Mouse (Mus musculus): ENCODE measurements around the gene Arid3c. TPM values are rescaled to one million over a fixed set of nuclear protein-coding genes. Genes with fewer than 3 reads are reported as not detected.
"Not testable (repeated sequence)": the region's sequence is repeated elsewhere in the genome, so short reads cannot be mapped to it uniquely, and the experiment has no call there.

Arid3c gene
- total and polyA plus RNA-seq, 2 experiments from 2014 or later = 0.99 to 2.1 TPM

DNA sequence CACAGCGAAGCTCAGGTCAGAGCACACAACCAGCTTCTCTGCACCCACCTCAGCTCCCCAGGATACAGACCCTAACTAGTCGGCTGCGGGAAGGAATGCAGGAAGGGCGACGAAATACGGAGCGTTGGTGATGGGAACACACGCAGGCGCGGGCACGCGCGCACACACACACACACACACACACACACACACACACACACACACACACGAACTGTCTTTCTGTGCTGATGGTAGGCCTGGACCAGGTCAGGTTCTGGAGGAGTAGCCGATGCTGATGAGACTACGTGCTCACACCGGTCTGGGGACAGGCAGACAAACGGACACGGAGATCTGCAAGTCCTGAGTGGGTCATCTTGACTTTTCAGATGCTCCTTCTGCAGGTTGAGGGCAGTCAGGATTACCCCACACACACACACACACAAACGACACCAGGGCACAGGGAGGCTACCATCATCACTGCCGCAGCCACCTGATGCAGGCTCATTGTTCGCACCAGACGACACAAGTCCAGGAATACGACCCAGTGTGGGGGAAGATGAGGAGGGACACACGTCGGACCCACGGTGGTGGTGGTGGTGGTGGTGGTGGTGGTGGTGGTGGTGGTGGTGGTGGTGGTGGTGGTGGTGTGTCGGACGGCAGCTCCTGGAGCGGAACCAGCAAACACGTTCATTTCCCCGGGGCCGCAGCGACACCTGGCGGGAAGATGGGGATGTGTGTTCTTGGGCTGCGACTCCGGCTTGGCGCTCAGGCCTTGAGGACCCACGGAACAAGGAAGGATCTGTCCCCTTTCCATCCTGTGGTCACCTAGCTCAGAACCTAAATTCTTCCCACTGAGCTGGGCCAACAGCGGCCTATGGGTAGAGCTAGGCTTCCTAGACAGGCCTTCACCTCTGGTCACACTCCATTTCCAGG is 33.8 kb downstream of the Arid3c start, which contains the start of gene Cntfr:
Cntfr (minus strand) TSS at position 160 of the 912 bp plus-strand sequence.
- H3K4me3 ChIP-seq (ENCODE audit: low read length) = not testable (repeated sequence)
- TF ChIP-seq CTCF (IDR thresholded peaks at IDR 0.05; ENCODE audit: low read depth) = peak; percentile 80

DNA sequence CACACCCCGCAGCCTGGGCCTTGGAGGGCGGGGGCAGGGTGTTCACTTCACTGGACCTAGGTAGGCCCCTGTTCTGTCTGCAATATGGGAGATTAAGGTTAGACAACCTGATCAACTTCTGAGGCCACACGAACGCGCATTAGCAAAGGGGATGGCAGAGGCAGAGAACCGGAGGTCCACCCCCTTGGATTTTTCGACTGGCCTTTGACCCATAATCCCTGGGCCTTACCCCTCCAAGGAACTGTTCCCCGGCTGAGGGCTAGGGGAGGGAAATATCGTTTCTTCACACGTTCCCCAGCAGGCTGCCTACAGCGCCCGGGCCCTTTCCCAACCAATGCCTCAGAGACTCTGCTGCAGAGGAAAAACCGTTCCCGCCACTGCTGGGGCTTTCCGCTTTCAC is 34.5 kb downstream of the Arid3c start:
- H3K4me3 ChIP-seq (ENCODE audit: low read length); H3K36me3 ChIP-seq (ENCODE audit: insufficient read depth, low read length); H3K9ac ChIP-seq (replicated peaks; ENCODE audit: low read length); H3K4me1 ChIP-seq (ENCODE audit: insufficient read depth, low read length); H3K27me3 ChIP-seq (ENCODE audit: insufficient read depth, low read length); DNase-seq (ENCODE audit: low spot score); H3K9me3 ChIP-seq (ENCODE audit: low read length); H3K4me2 ChIP-seq (ENCODE audit: low read depth, low read length); H3K27ac ChIP-seq; ATAC-seq: not testable (repeated sequence)
- 19% methylated on average over 11 of the region's 15 CpGs for WGBS

More for the DNA sequence above, 33.8 kb downstream of the Arid3c start, which contains the start of gene Cntfr:
- not testable (repeated sequence) for H3K27me3 ChIP-seq (ENCODE audit: insufficient read depth, low read length); H3K9ac ChIP-seq (replicated peaks; ENCODE audit: low read length); H3K27ac ChIP-seq; H3K4me1 ChIP-seq (ENCODE audit: insufficient read depth, low read length); H3K9me3 ChIP-seq (ENCODE audit: low read length); H3K4me2 ChIP-seq (ENCODE audit: low read depth, low read length); H3K36me3 ChIP-seq (ENCODE audit: insufficient read depth, low read length); ATAC-seq
- DNase-seq (ENCODE audit: low spot score) = peak; percentile 82
- WGBS = 21% methylated on average over 26 of the region's 40 CpGs

DNA sequence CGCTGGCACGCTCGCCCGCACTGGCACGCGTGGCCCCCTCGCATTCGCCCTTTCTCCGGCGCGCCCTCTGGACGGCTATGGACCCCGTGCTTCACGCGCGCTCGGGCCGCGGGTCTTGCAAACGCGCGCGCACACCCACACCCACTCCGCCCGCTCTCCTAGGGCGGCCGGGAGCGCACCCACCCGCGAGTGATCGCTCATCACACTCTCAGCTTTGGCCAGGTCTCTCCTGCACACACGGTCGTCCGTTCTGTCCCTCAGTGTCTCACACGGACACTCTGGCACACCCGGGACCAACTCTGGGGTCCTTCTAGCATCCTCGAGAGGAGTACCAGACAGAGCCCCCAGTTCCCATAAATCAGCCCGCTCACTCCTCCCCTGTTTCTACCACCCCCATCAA is 35.1 kb downstream of the Arid3c start:
- not testable (repeated sequence) for H3K4me3 ChIP-seq (ENCODE audit: low read length); H3K9me3 ChIP-seq (ENCODE audit: low read length); H3K27me3 ChIP-seq (ENCODE audit: insufficient read depth, low read length); H3K9ac ChIP-seq (replicated peaks; ENCODE audit: low read length); H3K36me3 ChIP-seq (ENCODE audit: insufficient read depth, low read length); H3K27ac ChIP-seq; DNase-seq (ENCODE audit: low spot score); H3K4me1 ChIP-seq (ENCODE audit: insufficient read depth, low read length); ATAC-seq; H3K4me2 ChIP-seq (ENCODE audit: low read depth, low read length)
- WGBS = 0% methylated on average over 10 of the region's 38 CpGs

DNA sequence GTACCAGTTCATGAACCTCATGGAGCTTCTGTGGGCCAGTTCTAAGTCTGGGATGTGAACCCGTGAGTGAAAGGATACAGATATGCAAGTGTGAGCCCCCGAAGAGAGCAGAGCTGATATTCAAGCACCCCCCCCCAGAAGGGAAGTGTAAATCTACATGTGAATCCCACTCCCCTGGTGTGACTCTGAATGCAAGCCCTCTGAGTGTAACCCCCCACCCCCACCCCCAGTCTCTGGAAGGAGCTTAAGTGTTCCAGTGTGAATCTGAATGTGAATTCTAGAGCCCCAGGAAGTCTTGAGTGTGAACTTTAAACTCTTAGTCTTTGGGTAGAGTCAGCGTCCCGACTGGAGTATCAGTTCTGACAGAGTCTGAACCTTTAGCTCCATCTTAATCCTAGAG is 37.4 kb downstream of the Arid3c start:
- not testable (repeated sequence) for H3K4me3 ChIP-seq (ENCODE audit: low read length); H3K27ac ChIP-seq; DNase-seq (ENCODE audit: low spot score); H3K4me2 ChIP-seq (ENCODE audit: low read depth, low read length); H3K27me3 ChIP-seq (ENCODE audit: insufficient read depth, low read length); ATAC-seq; H3K9ac ChIP-seq (replicated peaks; ENCODE audit: low read length); H3K9me3 ChIP-seq (ENCODE audit: low read length); H3K4me1 ChIP-seq (ENCODE audit: insufficient read depth, low read length); H3K36me3 ChIP-seq (ENCODE audit: insufficient read depth, low read length)
- WGBS = 15% methylated on average over 4 of the region's 4 CpGs

DNA sequence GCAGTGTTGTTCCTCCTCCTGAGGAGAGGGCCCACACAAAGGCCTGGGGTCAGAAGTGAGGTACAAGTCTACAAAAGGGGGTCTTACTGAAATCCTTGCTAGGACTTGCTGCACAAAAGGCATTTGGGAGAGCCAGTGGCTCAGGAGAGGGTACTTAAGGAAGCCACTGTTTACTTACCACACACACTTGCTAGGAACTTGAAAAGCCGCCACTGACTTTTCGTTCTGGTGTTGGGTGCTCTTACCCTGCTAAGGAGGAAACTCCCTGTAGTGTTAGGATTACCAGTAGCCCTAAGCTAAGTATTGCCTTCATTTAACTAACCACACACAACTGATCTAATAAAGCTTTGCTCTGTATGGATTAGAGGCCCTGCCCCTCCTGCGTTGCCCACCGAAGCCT is 40.9 kb downstream of the Arid3c start:
- not testable (repeated sequence) for H3K27me3 ChIP-seq (ENCODE audit: insufficient read depth, low read length); H3K4me1 ChIP-seq (ENCODE audit: insufficient read depth, low read length); H3K9ac ChIP-seq (replicated peaks; ENCODE audit: low read length); ATAC-seq; DNase-seq (ENCODE audit: low spot score); H3K27ac ChIP-seq; H3K9me3 ChIP-seq (ENCODE audit: low read length); H3K4me2 ChIP-seq (ENCODE audit: low read depth, low read length); H3K36me3 ChIP-seq (ENCODE audit: insufficient read depth, low read length); H3K4me3 ChIP-seq (ENCODE audit: low read length)
- WGBS = no CpG with 5 or more reads among the region's 4 CpGs

DNA sequence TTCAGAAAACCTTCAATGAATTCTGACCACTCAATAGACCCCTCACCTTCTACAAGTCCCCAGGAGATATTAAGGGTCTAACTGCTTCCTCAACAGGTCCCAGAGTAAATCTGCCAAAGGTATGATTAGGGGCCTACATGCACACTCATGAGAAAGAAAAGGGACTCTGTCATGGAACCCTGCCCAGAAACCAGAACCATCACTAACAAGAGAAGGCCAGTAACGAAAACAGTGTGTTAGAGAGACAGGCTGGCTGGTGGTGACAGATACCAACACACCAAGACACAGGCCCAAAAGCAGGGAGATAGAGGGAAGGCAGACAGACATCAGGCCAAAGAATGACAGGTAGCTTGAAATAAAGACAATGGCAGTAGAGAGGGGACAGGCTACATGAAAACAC is 42.4 kb downstream of the Arid3c start:
- not testable (repeated sequence) for H3K4me3 ChIP-seq (ENCODE audit: low read length); H3K4me2 ChIP-seq (ENCODE audit: low read depth, low read length); DNase-seq (ENCODE audit: low spot score); H3K27me3 ChIP-seq (ENCODE audit: insufficient read depth, low read length); H3K4me1 ChIP-seq (ENCODE audit: insufficient read depth, low read length); H3K9me3 ChIP-seq (ENCODE audit: low read length); H3K9ac ChIP-seq (replicated peaks; ENCODE audit: low read length); ATAC-seq; H3K27ac ChIP-seq; H3K36me3 ChIP-seq (ENCODE audit: insufficient read depth, low read length)
- WGBS = 37% methylated on average over 1 of the region's 1 CpGs

DNA sequence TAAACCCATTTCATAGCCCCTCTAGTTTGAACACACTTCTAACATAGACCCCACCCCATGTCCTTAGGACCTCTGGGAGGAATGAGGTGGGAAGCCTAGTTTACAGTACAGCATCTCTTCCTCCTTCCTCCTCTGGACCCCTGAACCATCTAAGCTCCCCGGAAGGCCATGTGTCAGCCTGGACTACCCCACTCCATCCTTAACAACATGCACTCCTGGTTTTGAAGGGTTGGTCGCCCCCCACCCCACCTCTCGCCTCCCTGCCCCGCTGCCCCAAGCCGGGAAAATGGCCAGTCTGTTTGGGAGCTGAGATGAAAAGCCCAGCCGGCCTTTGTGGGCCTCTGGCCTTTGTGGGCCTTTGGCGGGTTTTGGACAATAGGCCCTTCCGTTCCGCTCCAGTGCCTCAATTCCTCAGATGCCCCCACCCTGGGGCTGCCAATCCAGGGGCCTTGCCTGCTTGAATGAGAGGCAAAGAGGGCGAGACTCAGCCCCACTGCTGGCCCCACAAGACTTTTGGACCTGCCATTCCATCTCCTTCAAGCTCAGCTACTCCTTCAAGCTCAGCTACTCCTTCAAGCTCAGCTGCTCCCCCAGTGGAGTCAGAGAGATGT is 45.0 kb downstream of the Arid3c start:
- H3K9ac ChIP-seq (replicated peaks; ENCODE audit: low read length); H3K4me1 ChIP-seq (ENCODE audit: insufficient read depth, low read length); DNase-seq (ENCODE audit: low spot score); ATAC-seq; H3K36me3 ChIP-seq (ENCODE audit: insufficient read depth, low read length); H3K9me3 ChIP-seq (ENCODE audit: low read length); H3K27ac ChIP-seq; H3K4me2 ChIP-seq (ENCODE audit: low read depth, low read length); H3K4me3 ChIP-seq (ENCODE audit: low read length); H3K27me3 ChIP-seq (ENCODE audit: insufficient read depth, low read length): not testable (repeated sequence)
- 19% methylated on average over 10 of the region's 10 CpGs for WGBS

DNA sequence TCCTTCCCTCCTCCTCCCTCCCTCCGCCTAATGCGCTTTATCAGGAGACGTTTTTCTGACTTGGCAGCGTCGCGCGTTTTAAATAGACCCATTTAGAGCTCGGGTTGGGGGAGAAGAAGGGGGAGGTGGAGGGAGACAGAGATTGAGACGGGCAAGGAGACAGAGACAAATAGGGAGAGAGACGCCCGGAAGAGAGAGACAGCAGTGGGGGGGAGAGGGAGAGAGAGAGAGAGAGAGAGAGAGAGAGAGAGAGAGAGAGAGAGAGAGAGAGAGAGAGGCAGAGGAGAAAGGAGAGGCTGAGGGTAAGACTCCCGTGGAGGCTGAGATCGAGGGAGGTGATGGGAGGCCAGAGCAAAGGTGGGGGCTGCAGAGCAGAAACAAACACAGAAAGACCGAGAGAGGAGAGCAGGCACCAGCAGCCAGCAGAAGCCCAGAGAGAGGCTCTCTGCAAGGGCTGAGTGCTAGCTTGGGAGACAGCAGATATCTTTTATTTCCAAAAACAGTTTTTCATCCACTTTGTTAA is 46.0 kb downstream of the Arid3c start:
- 0% methylated on average over 14 of the region's 14 CpGs for WGBS

DNA sequence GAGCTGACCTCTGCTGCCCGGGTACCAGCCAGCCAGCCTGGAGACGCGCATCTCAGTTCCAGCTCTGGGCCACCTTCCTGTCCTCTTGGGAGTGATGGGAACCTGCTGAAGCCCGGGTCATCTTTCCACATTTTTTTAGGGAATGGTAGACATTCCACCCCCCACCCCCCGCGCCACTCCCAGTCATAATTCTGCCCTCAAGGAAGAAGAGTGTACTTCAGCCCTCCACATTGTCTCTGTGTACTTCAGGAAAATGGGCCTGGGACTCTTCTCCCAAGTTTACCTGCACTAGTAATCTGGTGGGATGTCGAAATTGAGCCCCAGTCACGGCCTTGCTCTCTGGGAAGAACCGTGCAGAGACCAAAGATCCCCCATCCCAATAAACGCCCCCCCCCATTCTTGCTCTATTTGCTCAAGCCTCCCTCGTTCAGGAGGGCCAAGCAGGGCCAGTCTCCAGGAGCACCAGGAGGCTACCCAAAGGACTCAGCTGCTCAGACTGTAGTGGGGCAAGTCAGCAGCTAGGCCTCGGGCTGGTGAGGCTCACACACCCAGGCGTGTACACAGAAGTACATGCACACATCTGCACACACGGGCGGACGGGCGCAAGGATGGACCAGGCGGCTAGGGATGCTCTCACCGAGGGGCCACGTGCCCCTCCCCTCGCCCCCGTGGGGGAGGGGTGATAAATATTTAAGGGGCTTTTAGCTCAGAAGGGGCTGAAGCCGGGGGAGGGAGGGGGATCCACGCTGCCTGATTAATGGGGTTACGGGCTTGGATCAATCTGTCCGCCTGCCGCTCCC is 46.6 kb downstream of the Arid3c start:
- peak; percentile 14; the same call in 1 of the 2 replicates for ATAC-seq
- H3K9ac ChIP-seq (replicated peaks; ENCODE audit: low read length); H3K27ac ChIP-seq; DNase-seq (ENCODE audit: low spot score); H3K4me3 ChIP-seq (ENCODE audit: low read length); H3K9me3 ChIP-seq (ENCODE audit: low read length); H3K36me3 ChIP-seq (ENCODE audit: insufficient read depth, low read length); H3K4me1 ChIP-seq (ENCODE audit: insufficient read depth, low read length); H3K27me3 ChIP-seq (ENCODE audit: insufficient read depth, low read length): not testable (repeated sequence)
- peak overlapping the region; percentile 38; the same call in 1 of the 2 replicates for H3K4me2 ChIP-seq (ENCODE audit: low read depth, low read length)
- WGBS = 6% methylated on average over 21 of the region's 27 CpGs

More for the DNA sequence above, 46.0 kb downstream of the Arid3c start:
- DNase-seq (ENCODE audit: low spot score); H3K27me3 ChIP-seq (ENCODE audit: insufficient read depth, low read length); H3K9ac ChIP-seq (replicated peaks; ENCODE audit: low read length); H3K4me2 ChIP-seq (ENCODE audit: low read depth, low read length); H3K4me1 ChIP-seq (ENCODE audit: insufficient read depth, low read length); H3K4me3 ChIP-seq (ENCODE audit: low read length); H3K9me3 ChIP-seq (ENCODE audit: low read length); H3K27ac ChIP-seq; H3K36me3 ChIP-seq (ENCODE audit: insufficient read depth, low read length); ATAC-seq: not testable (repeated sequence)

Data from hindbrain, postnatal 0 days (tissue).